Mouse (Mus musculus) heart, embryonic 16.5 days (tissue): ENCODE data around the gene Prr5l. TPM values are rescaled to one million over a fixed set of nuclear protein-coding genes. Genes with fewer than 3 reads are reported as not detected.

ENCODE experiments used
- ATAC-seq: fragments of 200-750 bp; cut with Nextera tagmentation; replicated peaks from 2 replicates; pipeline ENCODE4 v1.8.0; 2017; ENCODE audit warnings: moderate number of reproducible peaks; ENCODE audit not compliant: insufficient read depth, low FRiP score; ENCODE audit errors: extremely low read depth
- H3K27ac ChIP-seq: fragments of 300-500 bp; sonication (generic); 2 replicates; pipeline ENCODE4 v1.5.1; 2014; ENCODE audit warnings: mild to moderate bottlenecking, low read length, control low read depth, moderate library complexity
- H3K27me3 ChIP-seq: fragments of 300-500 bp; sonication (generic); 2 replicates; pipeline ENCODE4 v1.6.1; 2014; ENCODE audit warnings: low read length, mixed read lengths; ENCODE audit not compliant: control insufficient read depth, insufficient read depth
- H3K36me3 ChIP-seq: fragments of 300-500 bp; sonication (generic); 2 replicates; pipeline ENCODE4 v1.6.1; 2014; ENCODE audit not compliant: control insufficient read depth, insufficient read depth
- H3K4me1 ChIP-seq: fragments of 300-500 bp; sonication (generic); 2 replicates; pipeline ENCODE4 v1.6.1; 2014; ENCODE audit warnings: low read length, mixed read lengths; ENCODE audit not compliant: control insufficient read depth, insufficient read depth
- H3K4me2 ChIP-seq: fragments of 300-500 bp; sonication (generic); 2 replicates; pipeline ENCODE4 v1.6.1; 2014; ENCODE audit warnings: low read depth, mild to moderate bottlenecking, control low read depth, low read length
- H3K4me3 ChIP-seq: fragments of 300-500 bp; sonication (generic); 2 replicates; pipeline ENCODE4 v1.5.1; 2014; ENCODE audit warnings: mild to moderate bottlenecking, control low read depth, low read length
- H3K9ac ChIP-seq: fragments of 300-500 bp; sonication (generic); 2 replicates; pipeline ENCODE4 v1.6.1; 2014; ENCODE audit warnings: low read length, control low read depth
- H3K9me3 ChIP-seq: fragments of 300-500 bp; sonication (generic); replicated peaks from 2 replicates; pipeline ENCODE4 v1.6.1; 2016; ENCODE audit warnings: low read length; ENCODE audit not compliant: control insufficient read depth
- WGBS: fragments of 180-500 bp; shearing (Covaris S2); extraction: QIAGEN DNeasy Blood & Tissue Kit; methylation state at CpG from one replicate; pipeline ENCODE4 v1.1.7; 2014; 5-methylcytosine and 5-hydroxymethylcytosine counted together
- polyA plus RNA-seq: library from polyadenylated mRNA; unstranded; fragments of >200 nt; fragmentation: Nextera tagmentation; extraction: Ambion mirVana; gene quantifications from 2 replicates; pipeline ENCODE4 v1.2.1, GENCODE M21; 2015

Gene Prr5l
- polyA plus RNA-seq, 1 experiment from 2014 or later: 6.2 TPM

DNA sequence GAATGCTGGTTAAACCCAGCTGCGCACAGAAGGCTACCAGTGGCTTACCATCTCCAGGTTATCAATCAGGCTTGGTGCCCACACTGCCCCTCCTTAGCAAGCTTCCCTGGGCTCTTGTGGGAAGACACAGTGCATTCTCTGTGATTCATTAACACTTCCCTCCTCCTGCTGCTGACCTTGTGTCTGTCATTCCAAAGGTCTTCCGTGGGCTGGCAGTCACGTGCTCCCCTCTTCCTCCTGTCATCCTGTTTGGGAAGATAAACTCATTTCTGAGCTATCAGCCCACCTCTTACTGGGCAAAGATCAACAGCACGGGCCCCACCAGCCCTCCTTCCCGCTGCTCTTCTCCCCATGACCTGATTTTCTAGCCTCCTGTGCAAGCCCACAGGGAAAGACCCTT lies 55.2 kb downstream of the Prr5l start:
- 18% methylated on average over 5 of the region's 5 CpGs for WGBS
- no peak overlapping the region for H3K4me3 ChIP-seq
- no peaks in the 10 kb centered on the region for H3K9me3 ChIP-seq
- H3K36me3 ChIP-seq: no peaks in the 10 kb centered on the region
- 0 out of 2 replicates have a peak overlapping the region, but pooled peaks have one; percentile 21 for H3K27ac ChIP-seq
- no peaks in the 10 kb centered on the region; the same call in 1 of the 2 replicates for H3K27me3 ChIP-seq
- no peak overlapping the region for H3K9ac ChIP-seq
- H3K4me1 ChIP-seq: peaks cover 12% of the 10 kb centered on the region; the same call in 1 of the 2 replicates
- 0 out of 2 replicates have a peak, but pooled peaks have one; percentile 37 for ATAC-seq
- H3K4me2 ChIP-seq: no peak overlapping the region

GRCm38 (mm10) chr2:101826950-101827600 lies 55.8 kb downstream of the Prr5l start:
- H3K9me3 ChIP-seq: no peaks in the 10 kb centered on the region
- no peak overlapping the region for H3K4me3 ChIP-seq
- 66% methylated on average over 3 of the region's 3 CpGs for WGBS
- H3K27ac ChIP-seq: no peak overlapping the region
- no peak overlapping the region for H3K4me2 ChIP-seq
- no peaks in the 10 kb centered on the region; the same call in 1 of the 2 replicates for H3K27me3 ChIP-seq
- peaks cover 12% of the 10 kb centered on the region; the same call in 1 of the 2 replicates for H3K4me1 ChIP-seq
- no peak for ATAC-seq
- no peaks in the 10 kb centered on the region for H3K36me3 ChIP-seq
- H3K9ac ChIP-seq: no peak overlapping the region

- Histone ChIP-seq H3K4me3 (no peak overlapping the region), H3K27me3 (no peaks in the 10 kb centered on the region; the same call in 1 of the 2 replicates), H3K9me3 (no peaks in the 10 kb centered on the region), H3K4me2 (no peak overlapping the region), H3K9ac (no peak overlapping the region), H3K36me3 (no peaks in the 10 kb centered on the region), H3K4me1 (peaks cover 12% of the 10 kb centered on the region; the same call in 1 of the 2 replicates), H3K27ac (no peak overlapping the region)
- WGBS: 52% methylated on average over 2 of the region's 2 CpGs
- no peak for ATAC-seq
Observed at GRCm38 (mm10) chr2:101826186-101826707, 56.6 kb downstream of the Prr5l start.

GRCm38 (mm10) chr2:101825226-101826120 lies 57.4 kb downstream of the Prr5l start:
- Histone ChIP-seq H3K9me3 (no peaks in the 10 kb centered on the region), H3K27me3 (no peaks in the 10 kb centered on the region; the same call in 1 of the 2 replicates), H3K9ac (no peak overlapping the region), H3K27ac (no peak overlapping the region), H3K4me1 (peaks cover 11% of the 10 kb centered on the region; the same call in 1 of the 2 replicates), H3K4me2 (no peak overlapping the region), H3K36me3 (no peaks in the 10 kb centered on the region), H3K4me3 (no peak overlapping the region)
- ATAC-seq: no peak
- WGBS: 74% methylated on average over 9 of the region's 9 CpGs

DNA sequence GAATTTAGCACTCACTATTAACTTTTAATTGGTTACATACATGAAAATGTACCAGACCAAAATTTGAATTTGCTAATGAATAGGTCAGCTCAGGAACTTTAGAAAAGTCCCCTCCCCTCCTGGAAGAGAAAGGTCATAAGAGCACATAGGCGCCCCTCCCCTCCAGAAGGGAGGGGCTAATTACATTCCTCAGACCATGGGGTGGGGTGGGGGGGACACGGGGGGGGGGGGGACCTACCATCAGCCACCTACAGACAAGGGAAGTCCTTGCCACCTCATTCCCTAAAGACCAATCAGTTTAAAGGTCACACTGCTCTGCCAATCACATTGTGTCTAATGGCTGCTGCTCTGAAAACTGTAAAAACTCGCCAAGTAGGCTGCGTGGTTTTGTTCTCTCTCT lies 59.0 kb downstream of the Prr5l start:
- Histone ChIP-seq H3K4me3 (no peak overlapping the region), H3K9ac (no peak overlapping the region), H3K9me3 (no peaks in the 10 kb centered on the region), H3K36me3 (no peaks in the 10 kb centered on the region), H3K27ac (no peak overlapping the region), H3K4me1 (peaks cover 11% of the 10 kb centered on the region), H3K27me3 (no peaks in the 10 kb centered on the region; the same call in 1 of the 2 replicates), H3K4me2 (no peak overlapping the region)
- WGBS: 64% methylated on average over 3 of the region's 4 CpGs
- no peak for ATAC-seq

DNA sequence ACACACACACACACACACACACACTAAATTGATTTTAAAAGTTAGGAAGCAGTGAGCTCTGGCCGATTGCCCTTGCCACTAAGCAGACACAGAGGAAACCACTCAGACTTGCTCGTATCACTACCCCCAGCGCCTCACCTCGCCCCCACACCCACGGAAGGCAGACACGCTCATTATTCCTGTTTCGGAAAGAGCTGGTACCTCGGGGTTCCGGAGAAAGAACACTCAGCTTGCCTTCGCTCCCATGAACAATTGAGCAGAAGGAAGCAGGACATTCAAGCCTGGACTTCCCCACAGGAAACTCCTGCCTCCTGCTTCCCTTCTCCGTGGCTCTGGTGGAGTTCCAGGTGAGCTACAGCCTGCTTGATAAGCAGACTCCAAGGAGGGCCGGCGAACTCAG lies 60.0 kb downstream of the Prr5l start:
- WGBS: 58% methylated on average over 13 of the region's 13 CpGs
- H3K4me3 ChIP-seq: no peak overlapping the region
- peak overlapping the region; percentile 26; the same call in 1 of the 2 replicates for H3K27ac ChIP-seq
- no peak overlapping the region for H3K9ac ChIP-seq
- H3K4me2 ChIP-seq: 0 out of 2 replicates have a peak overlapping the region, but pooled peaks have one; percentile 11
- H3K36me3 ChIP-seq: no peaks in the 10 kb centered on the region
- H3K27me3 ChIP-seq: no peaks in the 10 kb centered on the region; the same call in 1 of the 2 replicates
- H3K9me3 ChIP-seq: no peaks in the 10 kb centered on the region
- 0 out of 2 replicates have a peak, but pooled peaks have one; percentile 51 for ATAC-seq
- H3K4me1 ChIP-seq: peaks cover 15% of the 10 kb centered on the region

- Histone ChIP-seq H3K27me3 (no peaks in the 10 kb centered on the region; the same call in 1 of the 2 replicates), H3K4me1 (peaks cover 10% of the 10 kb centered on the region), H3K4me2 (no peak overlapping the region), H3K9me3 (no peaks in the 10 kb centered on the region), H3K4me3 (no peak overlapping the region), H3K27ac (no peak overlapping the region), H3K9ac (no peak overlapping the region), H3K36me3 (no peaks in the 10 kb centered on the region)
- WGBS: 58% methylated on average over 1 of the region's 1 CpGs
- no peak for ATAC-seq
Observed at GRCm38 (mm10) chr2:101820816-101821215, 62.0 kb downstream of the Prr5l start.

GRCm38 (mm10) chr2:101818986-101819764 lies 63.7 kb downstream of the Prr5l start:
- Histone ChIP-seq H3K4me2 (no peak overlapping the region), H3K9ac (no peak overlapping the region), H3K36me3 (no peaks in the 10 kb centered on the region), H3K27me3 (no peaks in the 10 kb centered on the region), H3K9me3 (no peaks in the 10 kb centered on the region), H3K4me3 (no peak overlapping the region), H3K27ac (no peak overlapping the region), H3K4me1 (peaks cover 13% of the 10 kb centered on the region)
- ATAC-seq: no peak
- WGBS: 53% methylated on average over 7 of the region's 7 CpGs
